Mouse (Mus musculus) small intestine, adult 2 months (tissue): Measurements from ENCODE around the gene Ssx2ip. TPM values are rescaled to one million over a fixed set of nuclear protein-coding genes. Genes with fewer than 3 reads are reported as not detected.

Experiments used
- H3K27ac ChIP-seq: fragments of 200-500 bp; 2 replicates; pipeline ENCODE4 v1.5.1; 2012; ENCODE audit warnings: low read depth, low read length, control low read depth, inconsistent platforms; ENCODE audit not compliant: insufficient read depth
- H3K27me3 ChIP-seq: fragments of 200-500 bp; 2 replicates; pipeline ENCODE4 v1.6.1; 2012; ENCODE audit warnings: mild to moderate bottlenecking, moderate library complexity, low read length, inconsistent platforms; ENCODE audit not compliant: control insufficient read depth, insufficient read depth
- H3K36me3 ChIP-seq: fragments of 200-500 bp; 2 replicates; pipeline ENCODE4 v1.6.1; 2012; ENCODE audit warnings: mild to moderate bottlenecking, low read length, control low read depth, inconsistent platforms; ENCODE audit not compliant: control insufficient read depth, insufficient read depth
- H3K4me1 ChIP-seq: fragments of 200-500 bp; 2 replicates; pipeline ENCODE4 v1.6.1; 2012; ENCODE audit warnings: low read length, inconsistent platforms, mixed read lengths; ENCODE audit not compliant: control insufficient read depth, insufficient read depth, insufficient read length
- H3K4me3 ChIP-seq: fragments of 200-500 bp; 2 replicates; pipeline ENCODE4 v1.5.1; 2012; ENCODE audit warnings: low read depth, mild to moderate bottlenecking, control low read depth, inconsistent platforms, low read length, moderate library complexity
- CTCF ChIP-seq: fragments of 200-500 bp; IDR thresholded peaks from 2 replicates; pipeline ENCODE4 v1.5.1; 2012; ENCODE audit warnings: low read depth, mild to moderate bottlenecking, control low read depth, inconsistent platforms, low read length, moderate library complexity, mixed read lengths; ENCODE audit not compliant: insufficient replicate concordance, insufficient read length; ENCODE audit errors: extremely low read depth
- POLR2A ChIP-seq: fragments of 200-500 bp; IDR thresholded peaks from 2 replicates; pipeline ENCODE4 v1.6.1; 2012; ENCODE audit warnings: low read depth, mild to moderate bottlenecking, control low read depth, inconsistent platforms, low read length, moderate library complexity
- WGBS: fragments of 180-500 bp; shearing (Covaris S2); methylation state at CpG from one replicate; pipeline ENCODE4 v1.1.7; 2018; 5-methylcytosine and 5-hydroxymethylcytosine counted together
- polyA plus RNA-seq: library from polyadenylated mRNA; depleted of rRNA; stranded (reverse); fragments of >200 nt; gene quantifications from 2 replicates; pipeline ENCODE4 v1.2.3, GENCODE M21; 2012

Ssx2ip gene
- polyA plus RNA-seq, 1 experiment = 9.6 TPM

- 74% methylated on average over 3 of the region's 3 CpGs for WGBS
- TF ChIP-seq CTCF (no peak), POLR2A (no peak)
- Histone ChIP-seq H3K4me3 (no peak overlapping the region), H3K36me3 (no peaks in the 10 kb centered on the region), H3K4me1 (no peaks in the 10 kb centered on the region), H3K27me3 (no peaks in the 10 kb centered on the region), H3K27ac (no peak overlapping the region)
Measured at GRCm38 (mm10) chr3:146386800-146387199, 17.6 kb upstream of the Ssx2ip start.

DNA sequence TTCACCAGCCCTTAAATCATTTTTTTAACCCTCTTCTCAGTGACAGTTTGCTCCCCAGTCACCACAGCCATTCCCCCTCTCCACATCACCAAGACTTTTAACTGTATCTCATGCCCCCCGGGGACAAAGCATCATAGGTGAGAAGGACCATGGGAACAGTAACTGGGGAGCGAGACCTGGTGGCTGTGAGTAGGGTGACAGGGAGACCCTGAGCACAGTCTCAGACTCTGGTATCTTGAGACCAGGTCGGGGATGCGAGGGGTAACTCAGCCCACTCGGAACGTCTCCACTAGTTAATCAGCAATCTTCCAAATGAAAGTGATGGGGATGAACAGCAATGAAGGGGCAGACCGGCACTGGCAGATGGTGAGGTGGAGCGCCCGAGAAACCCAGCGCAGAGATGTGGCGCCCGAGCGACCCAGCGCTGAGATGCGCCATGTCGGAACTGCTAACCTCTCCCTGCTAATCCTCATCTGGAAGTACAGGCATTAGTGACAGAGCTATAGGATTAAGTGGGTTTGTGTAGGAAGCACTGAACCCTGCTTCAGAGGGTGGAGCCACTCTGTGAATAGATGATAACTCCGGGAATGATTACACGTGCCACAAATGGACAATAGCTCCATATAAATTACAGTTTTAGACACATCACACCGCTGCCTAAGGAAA is 11.7 kb upstream of the Ssx2ip start:
- Histone ChIP-seq H3K4me1 (peaks cover 2% of the 10 kb centered on the region; the same call in 1 of the 2 replicates), H3K4me3 (no peak overlapping the region), H3K27me3 (no peaks in the 10 kb centered on the region), H3K36me3 (no peaks in the 10 kb centered on the region), H3K27ac (no peak overlapping the region)
- TF ChIP-seq POLR2A (no peak), CTCF (no peak)
- WGBS = 82% methylated on average over 19 of the region's 19 CpGs

- no peaks in the 10 kb centered on the region for H3K36me3 ChIP-seq
- TF ChIP-seq CTCF = no peak
- TF ChIP-seq POLR2A = no peak
- no peaks in the 10 kb centered on the region for H3K27me3 ChIP-seq
- no peak overlapping the region for H3K27ac ChIP-seq
- H3K4me1 ChIP-seq = peaks cover 2% of the 10 kb centered on the region; the same call in 1 of the 2 replicates
- WGBS = 24% methylated on average over 7 of the region's 7 CpGs
- H3K4me3 ChIP-seq = no peak overlapping the region
Measured at GRCm38 (mm10) chr3:146393641-146394100, 10.8 kb upstream of the Ssx2ip start.

DNA sequence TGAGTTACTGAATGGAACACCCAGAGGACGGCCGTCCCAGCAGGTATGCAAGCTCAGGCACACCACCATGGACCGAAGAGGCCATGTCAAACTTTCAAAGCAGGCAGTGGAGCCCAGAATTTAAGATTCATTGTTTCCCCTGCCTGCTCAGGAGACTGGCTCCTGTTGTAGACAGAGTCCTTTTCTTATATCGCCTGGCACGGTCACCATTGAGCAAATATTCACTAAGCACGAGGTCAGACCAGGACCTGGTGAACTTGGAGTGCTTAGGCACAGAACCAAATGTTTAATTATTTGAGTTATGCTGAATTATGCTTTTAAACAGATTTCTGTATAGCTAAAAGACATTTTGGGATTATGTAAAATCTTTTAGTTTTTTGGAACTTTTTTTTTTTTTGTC is 8.2 kb upstream of the Ssx2ip start:
- TF ChIP-seq POLR2A = no peak
- TF ChIP-seq CTCF = no peak
- Histone ChIP-seq H3K36me3 (no peaks in the 10 kb centered on the region), H3K27me3 (no peaks in the 10 kb centered on the region), H3K4me3 (no peak overlapping the region), H3K27ac (no peak overlapping the region), H3K4me1 (peaks cover 2% of the 10 kb centered on the region; the same call in 1 of the 2 replicates)
- WGBS = 80% methylated on average over 6 of the region's 6 CpGs

GRCm38 (mm10) chr3:146396934-146397333 is 7.5 kb upstream of the Ssx2ip start:
- TF ChIP-seq CTCF = no peak
- no peak for TF ChIP-seq POLR2A
- Histone ChIP-seq H3K4me1 (peaks cover 2% of the 10 kb centered on the region; the same call in 1 of the 2 replicates), H3K27ac (no peak overlapping the region), H3K4me3 (no peak overlapping the region), H3K27me3 (no peaks in the 10 kb centered on the region), H3K36me3 (no peaks in the 10 kb centered on the region)
- WGBS = 91% methylated on average over 1 of the region's 1 CpGs

DNA sequence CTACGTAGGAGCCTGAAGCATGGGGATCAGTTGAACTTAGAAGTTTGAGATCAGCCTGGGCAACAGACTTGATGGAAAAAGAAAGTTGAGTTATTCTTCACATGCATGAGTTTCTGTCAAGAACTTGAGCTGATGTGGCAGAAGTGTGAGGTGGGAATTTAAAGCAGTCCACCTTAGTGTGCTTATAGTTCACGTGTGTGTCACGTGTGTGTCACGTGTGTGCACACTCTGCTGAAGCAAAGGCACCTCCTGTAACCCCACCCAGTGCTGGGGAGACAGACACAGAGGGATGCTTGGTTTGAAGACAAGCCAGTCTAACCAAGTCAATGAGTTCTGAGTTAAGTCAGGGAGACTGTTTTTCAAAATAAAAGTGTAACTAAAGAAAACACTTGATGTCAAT is 6.6 kb upstream of the Ssx2ip start:
- no peak overlapping the region for H3K27ac ChIP-seq
- TF ChIP-seq CTCF = no peak
- no peak for TF ChIP-seq POLR2A
- no peak overlapping the region for H3K4me3 ChIP-seq
- WGBS = 94% methylated on average over 4 of the region's 4 CpGs
- peaks cover 2% of the 10 kb centered on the region; the same call in 1 of the 2 replicates for H3K4me1 ChIP-seq
- H3K27me3 ChIP-seq = no peaks in the 10 kb centered on the region
- no peaks in the 10 kb centered on the region for H3K36me3 ChIP-seq

DNA sequence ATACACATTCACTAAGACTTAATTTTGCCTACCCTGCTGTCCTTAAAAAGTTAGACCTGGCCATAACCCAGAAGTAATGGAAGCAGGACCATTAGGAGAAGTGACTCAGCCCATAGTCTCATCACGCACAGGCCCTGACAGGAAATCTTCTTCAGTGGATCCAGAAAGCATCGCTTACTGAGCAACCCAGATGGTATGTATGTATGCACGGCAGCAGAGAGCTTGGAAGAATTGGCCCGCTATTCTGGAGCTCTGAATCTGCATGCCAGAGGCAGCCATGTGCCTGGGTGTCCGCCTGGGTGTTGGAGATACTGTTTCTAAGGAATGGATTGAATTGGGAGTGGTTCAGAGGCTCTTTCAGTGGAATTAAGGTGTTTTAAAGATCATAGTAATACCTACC is 5.2 kb upstream of the Ssx2ip start:
- Histone ChIP-seq H3K4me3 (no peak overlapping the region), H3K27me3 (no peaks in the 10 kb centered on the region), H3K27ac (no peak overlapping the region), H3K4me1 (peaks cover 2% of the 10 kb centered on the region; the same call in 1 of the 2 replicates), H3K36me3 (no peaks in the 10 kb centered on the region)
- WGBS = 80% methylated on average over 5 of the region's 5 CpGs
- TF ChIP-seq POLR2A (no peak), CTCF (no peak)
